Mouse (Mus musculus) right cerebral cortex, postnatal 36 days (tissue): ENCODE results near the gene Gm27021.
A peak's percentile ranks its signal among the peaks of the same experiment; 100 is the strongest.

Experiments used
- DNase-seq, 2 experiments: peaks; one replicate each; pipeline ENCODE4 v3.0.0; 2022; ENCODE audit warnings: low spot score in 2 of 2, mixed read lengths in 1 of 2

The Gm27021 gene

DNA sequence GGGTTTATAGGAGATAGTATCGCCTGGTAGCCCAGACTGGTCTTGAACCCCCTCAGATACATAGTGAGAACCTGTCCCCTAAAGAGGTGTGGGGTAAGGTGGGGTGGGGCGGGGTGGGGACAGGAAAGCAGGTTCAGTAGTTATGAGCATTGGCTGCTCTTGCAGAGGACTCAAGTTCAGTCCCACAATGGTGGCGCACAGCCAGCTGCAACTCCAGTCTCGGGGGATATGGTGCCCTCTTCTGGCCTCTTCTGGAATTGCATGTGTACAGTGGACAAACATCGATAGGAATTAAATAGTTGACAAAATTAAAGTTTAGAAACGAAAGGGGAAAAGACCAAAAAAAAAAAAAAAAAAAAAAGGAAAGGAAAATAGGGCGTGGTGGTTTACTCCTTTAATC, 68.4 kb downstream of the Gm27021 start:
- DNase-seq = peak in 1 of 2 experiments; percentile 54

DNA sequence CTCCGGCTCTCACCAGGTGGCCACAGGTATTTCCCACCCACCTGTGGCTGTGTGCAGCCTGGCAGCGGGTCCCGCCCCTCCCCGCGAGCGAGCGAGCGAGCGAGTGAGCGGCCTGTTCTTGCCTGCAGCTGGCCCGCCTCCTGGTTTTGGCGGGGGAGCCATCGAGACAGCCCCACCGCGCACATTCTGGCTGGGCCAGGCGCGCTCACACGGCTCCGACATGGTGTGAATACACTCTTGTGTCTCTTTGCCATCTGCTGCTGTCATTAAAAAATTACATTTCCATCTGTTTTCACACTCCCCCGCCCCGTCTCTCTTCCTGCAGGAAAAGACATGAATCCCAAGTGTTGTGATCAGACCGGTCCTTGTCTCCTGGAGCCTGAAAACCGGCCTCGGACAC, 69.3 kb downstream of the Gm27021 start:
- DNase-seq = peak; percentile 85 to 90

DNA sequence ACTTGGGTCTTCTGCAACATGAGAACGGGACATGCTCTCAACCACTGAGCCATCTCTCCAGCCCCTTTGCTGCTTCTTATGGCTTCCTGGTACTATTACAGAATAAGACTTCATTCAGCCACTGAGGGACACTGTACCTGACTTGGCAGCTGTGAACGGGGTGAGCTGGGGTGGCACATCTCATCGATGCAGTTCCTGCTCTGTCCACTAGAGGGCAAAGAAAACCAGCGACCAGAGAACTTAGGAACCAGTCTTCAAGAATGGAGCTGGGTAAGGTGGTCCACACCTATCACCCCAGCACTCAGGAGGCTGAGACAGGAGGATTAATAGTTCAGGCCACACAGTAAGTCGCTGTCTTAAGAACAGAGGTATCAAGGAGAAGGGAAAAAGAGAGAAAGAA, 71.9 kb downstream of the Gm27021 start:
- DNase-seq = no peak

DNA sequence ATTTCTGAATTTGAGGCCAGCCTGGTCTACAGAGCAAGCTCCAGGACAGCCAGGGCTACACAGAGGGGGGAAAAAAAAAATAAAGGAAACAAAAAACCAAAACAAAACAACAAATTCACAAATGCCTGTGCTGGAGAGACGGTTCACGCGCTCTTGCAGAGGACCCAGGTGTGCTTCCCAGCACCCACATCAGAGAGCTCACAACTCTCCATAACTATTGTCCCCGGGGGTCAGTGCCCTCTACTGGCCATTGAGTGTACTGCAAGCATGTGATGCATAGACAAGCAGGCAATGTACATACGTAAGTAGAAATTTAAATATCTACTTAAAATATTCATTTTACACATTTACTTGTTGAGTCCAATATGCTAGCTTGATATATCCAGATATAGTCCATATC, 73.3 kb downstream of the Gm27021 start:
- DNase-seq = no peak

DNA sequence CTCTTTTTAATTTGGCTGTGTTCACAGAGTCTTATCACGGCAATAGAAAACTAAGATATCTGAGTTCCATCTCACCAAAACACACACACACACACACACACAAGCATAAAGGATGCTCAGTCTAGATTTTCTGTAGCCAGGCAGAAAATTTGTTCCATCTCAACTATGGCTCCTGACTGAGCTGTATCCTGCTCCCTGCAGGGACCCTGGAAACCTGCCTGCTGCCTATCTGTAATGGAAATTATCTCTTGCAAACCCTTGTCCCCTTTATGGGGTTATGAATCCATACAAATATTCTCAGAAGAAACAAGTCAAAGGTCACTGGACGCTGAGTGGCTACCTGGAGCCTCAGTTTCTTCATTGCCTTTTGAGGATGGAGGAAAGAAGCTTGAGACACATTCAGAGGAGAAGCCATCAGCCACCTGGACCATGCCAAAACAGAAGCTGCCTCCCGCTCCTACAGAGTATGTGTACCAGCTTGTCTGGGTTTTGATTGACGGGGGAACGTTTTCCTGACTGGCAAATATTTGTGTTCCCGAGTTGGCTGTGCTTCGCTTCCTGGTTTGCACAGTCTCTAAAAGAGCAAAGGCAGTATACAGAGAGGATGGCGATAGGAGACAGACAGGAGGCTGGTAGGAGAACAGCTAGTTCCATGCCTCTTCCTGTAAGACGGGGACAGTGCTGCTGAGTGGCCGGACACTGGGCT, 76.1 kb downstream of the Gm27021 start:
- DNase-seq = no peak

DNA sequence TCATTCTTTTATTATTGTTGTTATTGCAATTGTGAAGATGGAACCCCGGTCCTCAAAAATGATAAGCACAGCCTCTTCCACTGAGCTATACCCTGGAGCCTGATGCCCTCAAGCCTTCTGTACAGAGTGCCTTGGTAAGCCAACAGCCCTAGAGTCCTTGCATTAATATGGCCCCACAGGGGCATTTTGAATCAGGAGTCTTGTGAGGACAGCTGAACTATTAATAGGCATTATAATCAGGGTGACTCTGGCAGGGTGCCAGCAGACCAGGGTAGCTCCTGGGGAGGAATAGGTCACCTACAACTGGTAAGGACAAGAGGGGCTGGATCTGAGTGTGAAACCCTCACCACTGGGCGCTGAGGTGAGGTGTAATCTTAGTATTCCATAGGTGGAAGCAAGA, 78.0 kb downstream of the Gm27021 start:
- DNase-seq = no peak

DNA sequence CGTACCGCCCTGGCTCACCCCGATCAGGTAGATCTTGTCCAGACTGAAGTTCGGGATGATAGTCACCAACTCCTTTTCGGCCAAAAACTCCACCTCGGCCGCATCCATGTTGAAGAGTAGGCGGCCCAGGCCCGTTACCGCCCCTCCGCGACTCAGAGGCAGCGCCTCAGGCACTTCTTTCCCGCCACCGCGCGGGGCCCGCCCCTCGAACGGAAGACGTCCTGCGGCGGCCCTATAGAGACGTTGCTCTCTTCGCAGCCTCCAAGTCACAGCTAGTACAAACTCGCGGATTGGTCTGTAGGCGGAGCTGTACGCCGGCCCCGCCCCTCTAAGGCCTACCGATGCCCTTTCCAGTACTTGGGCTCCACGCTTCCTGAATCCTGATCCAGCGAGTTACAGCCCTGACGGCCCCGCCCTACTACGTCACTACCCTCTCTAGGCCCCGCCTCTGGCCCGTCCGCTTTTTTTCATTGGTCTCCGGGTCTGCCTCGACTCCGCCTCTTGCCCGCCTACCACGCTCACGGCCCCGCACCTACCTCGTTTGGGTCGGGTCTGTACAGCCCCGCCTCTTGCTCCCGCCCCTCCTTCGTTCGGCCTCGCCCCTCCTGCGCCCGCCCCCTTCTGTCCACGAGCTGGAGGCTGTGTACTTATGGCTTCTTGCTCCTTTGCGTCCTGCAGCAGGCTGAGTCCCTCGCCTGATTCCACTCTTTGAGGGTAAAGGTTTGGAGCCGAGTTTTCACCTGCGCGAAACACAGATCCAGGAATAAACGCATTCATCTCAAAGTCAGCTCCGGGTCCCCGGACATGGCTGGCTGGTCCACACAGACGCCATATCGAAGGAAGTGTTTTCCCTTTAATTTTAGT, 78.7 kb downstream of the Gm27021 start, which contains the start of gene Gins2:
Gene Gins2, minus strand, starts transcription at position 397 of the 864 bp plus-strand sequence.
- DNase-seq = peak; percentile 99

DNA sequence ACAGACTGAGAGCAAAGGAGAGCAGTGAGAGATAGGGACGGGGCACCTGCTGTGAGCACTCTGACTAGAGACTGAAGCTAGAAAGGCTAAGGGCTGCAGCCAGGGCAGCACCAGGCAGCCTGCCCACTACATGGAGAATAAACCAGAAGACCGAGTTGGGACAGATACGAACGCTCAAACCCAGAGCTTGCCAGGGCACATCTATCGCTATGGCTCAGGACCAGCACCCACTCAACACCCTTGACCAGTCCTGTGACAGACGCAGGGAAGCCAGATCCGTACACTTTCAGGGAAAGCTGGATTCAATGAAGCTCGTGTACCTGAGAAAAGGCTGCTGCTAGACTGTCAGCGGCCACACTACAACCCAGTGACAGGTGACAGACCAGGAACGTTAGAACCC, 82.4 kb downstream of the Gm27021 start:
- DNase-seq = no peak

DNA sequence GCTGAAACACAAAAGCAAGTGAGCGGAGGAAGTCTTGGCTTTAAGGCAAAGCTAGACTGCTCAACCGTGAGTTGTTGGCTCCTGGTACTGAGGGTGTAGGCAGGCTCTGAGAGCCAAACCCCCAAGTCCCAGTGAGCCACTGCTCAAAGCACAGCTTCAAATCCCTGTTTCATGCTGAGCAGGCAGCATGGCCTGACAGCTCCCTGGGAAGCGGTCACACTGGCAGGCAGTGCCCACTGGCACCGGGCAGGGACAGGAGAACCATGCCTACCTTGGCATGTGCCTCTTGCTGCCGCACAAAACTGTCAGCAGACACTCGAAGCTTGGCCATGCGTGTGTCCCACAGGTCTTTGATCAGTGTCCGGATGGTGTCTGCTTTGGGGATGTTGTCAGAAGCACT, 86.1 kb downstream of the Gm27021 start:
- DNase-seq = no peak

DNA sequence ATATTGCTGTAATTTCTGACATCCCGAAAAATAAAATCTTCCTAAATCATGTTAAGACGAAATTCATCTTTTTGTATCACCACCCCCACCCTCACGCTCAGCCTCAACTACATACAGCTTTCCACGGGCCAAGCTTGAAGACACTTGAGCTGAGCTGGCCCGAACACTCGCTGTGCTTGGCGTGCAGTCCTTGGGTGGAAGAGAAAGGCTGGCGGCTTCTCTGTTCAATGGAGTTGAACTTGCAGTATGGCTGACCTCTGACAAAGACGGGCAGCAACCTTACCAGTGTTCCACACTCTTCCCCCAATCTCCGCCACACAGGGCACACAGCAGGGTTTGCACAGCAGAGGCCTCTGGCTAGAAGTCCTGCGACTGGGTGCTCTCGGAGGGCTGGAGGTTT, 86.5 kb downstream of the Gm27021 start:
- DNase-seq = no peak

DNA sequence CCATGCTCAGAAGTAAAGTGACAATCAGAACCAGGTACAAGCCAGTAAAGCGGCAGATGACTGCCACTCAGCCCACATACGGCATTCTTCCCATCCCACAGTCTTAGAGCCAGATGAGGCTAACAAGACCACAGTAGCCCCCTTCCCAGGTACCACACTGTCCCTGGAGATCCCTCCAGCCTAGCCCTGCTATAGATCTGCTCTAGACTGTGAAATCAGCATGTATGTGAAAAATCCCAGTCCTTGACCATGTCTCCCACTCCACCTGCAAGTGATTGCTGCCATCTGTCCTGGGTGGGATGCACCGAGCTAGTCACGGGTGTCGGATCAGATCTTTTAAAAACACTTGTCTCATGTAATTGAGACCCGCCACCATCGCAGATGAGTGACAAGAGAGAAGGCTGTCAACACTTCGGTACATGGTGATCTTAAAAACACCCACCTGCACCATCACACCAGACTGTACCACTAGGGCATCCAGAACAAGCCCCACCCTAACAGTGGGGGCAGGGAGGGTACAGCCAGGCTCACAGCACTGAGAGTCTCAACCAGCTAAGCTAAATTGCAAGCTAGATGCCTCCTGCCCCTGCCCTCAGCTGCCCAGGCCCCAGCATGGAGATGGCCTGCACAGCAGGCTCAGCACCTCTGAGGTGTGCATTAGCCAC, 87.4 kb downstream of the Gm27021 start:
- DNase-seq = no peak

DNA sequence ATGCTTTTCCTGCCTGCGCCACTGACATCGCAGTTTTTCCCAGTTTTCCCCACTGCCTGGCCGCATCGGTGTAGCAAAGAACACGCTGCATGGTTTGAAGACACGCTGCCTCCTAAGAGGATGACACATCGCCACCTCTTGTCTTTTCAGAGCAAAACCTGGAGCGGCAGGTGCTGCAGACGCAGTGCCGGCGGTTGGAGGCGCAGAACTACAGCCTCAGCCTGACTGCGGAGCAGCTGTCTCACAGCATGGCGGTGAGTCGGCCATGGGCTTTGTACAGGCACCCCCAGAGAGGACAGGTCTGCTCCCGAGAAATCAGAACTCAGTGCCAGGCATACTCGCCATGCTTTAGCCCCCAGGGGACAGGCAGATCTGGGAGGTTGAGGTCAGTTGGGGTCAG, 90.1 kb downstream of the Gm27021 start:
- DNase-seq = no peak

DNA sequence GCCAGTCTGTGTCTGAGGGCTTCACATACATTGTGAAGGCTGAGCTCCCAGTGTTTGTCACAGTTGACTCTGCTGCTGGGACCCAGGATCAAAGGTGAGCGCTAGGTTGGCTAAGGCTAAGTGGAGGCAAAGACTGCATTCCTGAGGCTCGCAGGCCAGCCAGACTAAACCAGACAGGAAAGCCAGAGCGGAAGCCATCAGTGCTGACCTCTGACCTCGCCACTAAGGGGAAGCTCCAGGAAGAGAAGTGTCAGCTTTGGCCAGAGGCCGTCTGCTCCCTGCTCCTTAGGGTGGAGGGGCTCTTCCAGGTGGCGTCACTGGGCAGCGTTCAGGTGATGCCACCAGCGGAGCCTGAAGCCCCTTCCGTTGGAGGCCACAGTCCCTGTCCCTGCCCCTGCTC, 92.1 kb downstream of the Gm27021 start:
- no peak for DNase-seq

DNA sequence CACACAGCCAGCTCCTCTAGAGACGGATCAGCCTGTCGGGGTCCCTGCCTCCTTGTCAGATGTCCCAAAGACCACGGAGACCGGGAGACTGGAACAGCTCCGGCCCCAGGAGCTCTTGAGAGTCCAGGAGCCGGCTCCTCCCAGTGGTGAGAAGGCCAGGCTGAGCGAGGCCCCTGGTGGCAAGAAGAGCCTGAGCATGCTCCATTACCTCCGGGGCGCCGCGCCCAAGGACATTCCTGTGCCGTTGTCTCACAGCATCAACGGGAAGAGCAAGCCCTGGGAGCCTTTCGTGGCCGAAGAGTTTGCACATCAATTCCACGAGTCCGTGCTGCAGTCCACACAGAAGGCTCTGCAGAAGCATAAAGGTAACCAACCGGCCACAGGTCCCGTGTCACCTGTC, 92.9 kb downstream of the Gm27021 start:
- no peak for DNase-seq

DNA sequence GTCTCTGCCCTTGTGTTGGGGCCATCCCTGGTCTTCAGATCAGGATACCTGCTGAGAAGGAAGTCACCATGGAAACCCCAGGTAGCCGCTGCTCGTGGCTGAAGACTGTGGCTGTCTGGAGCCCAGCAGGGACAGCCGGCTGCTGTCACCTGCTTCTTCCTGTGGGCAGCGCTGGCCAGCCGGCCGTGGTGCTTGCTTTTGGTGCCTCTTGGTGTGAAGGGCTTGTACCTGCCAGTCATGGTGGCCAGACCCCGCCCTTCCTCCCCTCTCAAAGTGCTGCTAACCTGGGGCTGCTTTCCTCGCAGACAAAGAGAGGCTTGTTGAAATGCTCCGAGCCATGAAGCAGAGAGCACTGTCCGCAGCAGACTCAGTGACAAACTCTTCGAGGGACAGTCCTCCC, 94.0 kb downstream of the Gm27021 start:
- DNase-seq = no peak

DNA sequence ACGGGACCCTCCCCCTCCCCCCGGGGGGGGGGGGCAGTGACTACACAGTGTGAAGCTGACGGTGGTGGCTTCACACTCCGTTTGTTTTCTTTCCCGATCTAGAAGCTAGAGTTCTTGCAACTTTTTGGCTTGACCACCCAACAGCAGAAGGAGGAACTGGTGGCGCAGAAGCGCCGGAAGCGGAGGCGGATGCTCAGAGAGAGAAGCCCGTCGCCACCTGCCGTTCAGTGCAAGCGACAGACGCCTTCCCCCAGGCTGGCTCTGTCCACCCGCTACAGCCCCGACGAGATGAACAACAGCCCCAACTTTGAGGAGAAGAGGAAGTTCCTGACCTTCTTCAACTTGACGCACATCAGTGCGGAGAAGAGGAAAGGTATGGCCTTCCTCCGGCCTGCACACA, 95.3 kb downstream of the Gm27021 start:
- DNase-seq = peak; percentile 59 to 60

DNA sequence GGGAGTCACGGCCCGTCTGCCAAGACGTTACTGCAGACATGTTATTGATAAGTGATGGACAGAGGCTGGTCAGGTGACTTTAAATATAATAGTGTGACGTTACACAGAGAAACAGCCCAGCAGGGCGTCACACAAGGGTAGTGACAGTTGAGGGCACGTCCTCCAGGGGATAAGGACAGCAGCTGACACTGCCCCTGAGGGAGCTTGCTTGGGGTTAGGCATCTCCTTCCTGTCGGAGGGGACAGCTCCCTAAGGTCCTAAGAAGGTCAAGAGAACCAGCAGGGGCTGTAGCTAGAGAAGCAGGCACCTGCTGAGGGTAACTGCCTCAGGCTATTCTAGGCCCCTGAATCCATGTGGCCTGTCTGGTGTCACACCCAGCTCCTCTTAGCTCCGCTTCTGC, 96.3 kb downstream of the Gm27021 start:
- DNase-seq = no peak

DNA sequence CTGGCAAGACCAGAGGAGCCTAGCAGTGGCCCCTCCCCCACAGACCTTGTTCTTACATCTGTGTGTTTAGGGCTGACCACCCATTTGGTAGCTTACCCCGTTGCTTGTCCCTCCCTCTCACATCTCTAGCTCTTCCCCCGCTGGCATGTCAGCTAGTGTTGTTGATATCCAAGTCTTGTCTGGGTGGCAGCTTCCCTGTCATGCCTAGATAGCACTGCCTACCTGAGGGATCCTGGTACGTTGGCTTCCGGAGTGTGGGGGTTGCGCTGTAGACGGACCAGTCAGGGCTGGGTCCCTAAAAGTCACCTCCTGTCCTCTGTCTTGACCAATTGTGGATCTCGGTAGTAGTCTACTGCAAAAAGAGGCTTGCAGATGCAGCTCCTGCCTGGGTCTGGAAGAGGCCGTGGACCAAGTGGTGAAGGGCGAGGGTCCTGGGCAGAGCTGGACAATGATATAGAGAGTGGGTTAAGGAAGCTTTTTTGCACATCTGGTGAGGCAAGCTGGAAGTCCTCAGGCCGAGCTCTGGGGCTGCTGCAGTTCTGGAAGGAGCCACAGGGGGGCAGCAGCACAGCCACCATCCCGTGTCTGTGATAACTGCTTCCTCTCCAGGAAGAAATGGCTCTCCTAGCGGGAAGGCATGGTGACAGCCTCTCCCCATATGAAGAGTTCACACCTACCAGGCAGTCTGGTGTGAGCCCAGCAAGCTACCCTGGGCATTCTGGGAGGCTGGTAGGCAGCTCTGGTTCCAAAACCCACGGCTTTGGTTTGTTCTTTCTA, 97.8 kb downstream of the Gm27021 start:
- DNase-seq = peak; percentile 64 to 65

DNA sequence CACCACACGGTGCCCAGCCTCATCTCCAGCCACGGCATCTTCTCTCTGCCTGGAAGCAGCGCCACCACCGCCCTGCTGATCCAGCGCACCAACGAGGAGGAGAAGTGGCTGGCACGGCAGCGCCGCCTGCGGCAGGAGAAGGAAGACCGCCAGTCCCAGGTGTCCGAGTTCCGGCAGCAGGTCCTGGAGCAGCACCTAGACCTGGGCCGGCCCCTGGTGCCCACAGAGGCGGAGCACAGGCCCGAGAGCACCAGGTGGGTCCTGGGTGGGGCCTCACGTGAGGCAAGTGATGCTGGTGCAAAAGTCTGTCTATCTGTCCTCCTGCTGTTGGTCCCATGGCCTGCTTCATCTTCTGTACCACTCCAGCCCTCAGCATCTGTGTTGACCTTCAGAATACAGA, 98.8 kb downstream of the Gm27021 start:
- no peak for DNase-seq

DNA sequence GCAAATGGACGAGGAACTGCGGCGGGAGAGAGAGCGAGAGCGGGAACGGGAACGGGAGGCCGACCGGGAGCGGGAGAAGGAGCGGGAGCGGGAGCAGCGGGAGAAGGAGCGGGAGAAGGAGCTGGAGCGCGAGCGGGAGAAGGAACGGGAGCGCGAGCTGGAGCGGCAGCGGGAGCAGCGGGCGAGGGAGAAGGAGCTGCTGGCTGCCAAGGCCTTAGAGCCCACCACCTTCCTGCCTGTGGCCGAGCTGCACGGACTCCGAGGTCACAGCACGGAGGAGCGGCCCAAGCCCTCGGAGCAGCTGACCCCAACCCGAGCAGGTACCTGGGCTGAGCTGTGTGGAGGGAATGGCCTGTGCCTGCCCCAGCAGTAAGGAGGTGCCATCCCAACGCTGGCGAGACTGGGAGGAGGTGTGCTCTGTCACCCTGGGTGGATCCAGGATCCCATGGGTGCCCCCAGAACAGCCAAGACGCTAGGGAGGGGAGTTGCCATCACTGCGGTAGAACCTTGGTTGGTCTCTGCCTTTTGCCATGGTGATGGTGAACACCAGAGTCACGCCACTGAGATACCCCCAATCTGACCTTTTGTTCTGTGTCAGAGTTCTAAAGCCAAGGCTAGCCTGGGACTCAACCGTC, 99.6 kb downstream of the Gm27021 start:
- DNase-seq = no peak

DNA sequence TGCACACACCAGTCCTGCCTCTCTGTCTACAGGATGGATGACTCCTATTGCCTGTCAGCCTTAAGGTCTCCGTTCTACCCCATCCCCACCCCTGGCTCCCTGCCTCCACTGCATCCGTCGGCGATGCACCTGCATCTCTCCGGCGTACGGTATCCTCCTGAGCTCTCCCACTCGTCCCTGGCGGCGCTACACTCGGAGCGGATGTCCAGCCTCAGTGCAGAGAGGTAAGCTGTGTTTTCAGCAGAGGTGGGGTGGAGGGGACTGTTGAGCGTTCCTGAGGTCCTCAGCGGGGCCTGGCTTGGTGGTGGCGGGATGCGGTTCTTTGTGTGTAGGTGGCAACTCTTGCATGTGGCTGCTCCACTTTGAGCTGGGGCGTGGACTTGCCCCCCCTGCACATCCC, 100.1 kb downstream of the Gm27021 start:
- no peak for DNase-seq
